Mouse (Mus musculus): ENCODE results near the gene Ttll13. TPM values are rescaled to one million over a fixed set of nuclear protein-coding genes. Genes with fewer than 3 reads are reported as not detected.

The Ttll13 gene
- polyA plus RNA-seq (2012; rRNA removed) = 1.2 and 1.3 TPM in 2 replicates

GRCm38 (mm10) chr7:80246148-80246721 is at the start of gene Ttll13:
Gene Ttll13, plus strand, starts transcription at chr7:80246376.

GRCm38 (mm10) chr7:80232489-80233029 is 13.6 kb upstream of the Ttll13 start, which contains the start of the genes Cib1 and Gdpgp1:
Gene Cib1, minus strand, starts transcription at chr7:80232813.
Gene Gdpgp1, plus strand, starts transcription at chr7:80232865.

GRCm38 (mm10) chr7:80260625-80261371 is 14.6 kb downstream of the Ttll13 start, which contains the start of gene Ngrn:
Gene Ngrn, plus strand, starts transcription at chr7:80261215.

GRCm38 (mm10) chr7:80268897-80269750 is 22.9 kb downstream of the Ttll13 start, which contains the start of gene Vps33b:
Gene Vps33b, plus strand, starts transcription at chr7:80269649.

GRCm38 (mm10) chr7:80294062-80294763 is 48.0 kb downstream of the Ttll13 start, which contains the start of gene Prc1:
Gene Prc1, plus strand, starts transcription at chr7:80294450.

Other genes starting within 250 kb of the Ttll13 start
- 35.9 and 41.9 TPM in 2 replicates for gene Zfp710, start 221.6 kb upstream of the Ttll13 start, polyA plus RNA-seq (2012; rRNA removed)
- 201 and 250 TPM in 2 replicates for gene Idh2, start 131.0 kb upstream of the Ttll13 start, polyA plus RNA-seq (2012; rRNA removed)
- 60.8 and 62.2 TPM in 2 replicates for gene Sema4b, start 59.5 kb upstream of the Ttll13 start, polyA plus RNA-seq (2012; rRNA removed)
- 93.4 and 103 TPM in 2 replicates for gene Cib1, start 13.6 kb upstream of the Ttll13 start, polyA plus RNA-seq (2012; rRNA removed)
- gene Gdpgp1, start 13.5 kb upstream of the Ttll13 start, polyA plus RNA-seq (2012; rRNA removed) = 2.4 and 2.7 TPM in 2 replicates
- gene Ngrn, start 14.8 kb downstream of the Ttll13 start, polyA plus RNA-seq (2012; rRNA removed) = 25.8 and 29.8 TPM in 2 replicates
- gene Vps33b, start 23.3 kb downstream of the Ttll13 start, polyA plus RNA-seq (2012; rRNA removed) = 8.8 and 13.5 TPM in 2 replicates
- 18.5 and 34.2 TPM in 2 replicates for gene Prc1, start 48.1 kb downstream of the Ttll13 start, polyA plus RNA-seq (2012; rRNA removed)
- 15.9 and 19.6 TPM in 2 replicates for gene Rccd1, start 78.1 kb downstream of the Ttll13 start, polyA plus RNA-seq (2012; rRNA removed)
- 126 and 132 TPM in 2 replicates for gene Unc45a, start 94.6 kb downstream of the Ttll13 start, polyA plus RNA-seq (2012; rRNA removed)
- gene Hddc3, start 96.7 kb downstream of the Ttll13 start, polyA plus RNA-seq (2012; rRNA removed) = 34.4 and 38.4 TPM in 2 replicates
- gene Man2a2, start 125.0 kb downstream of the Ttll13 start, polyA plus RNA-seq (2012; rRNA removed) = 155 and 175 TPM in 2 replicates
- gene Fes, start 141.6 kb downstream of the Ttll13 start, polyA plus RNA-seq (2012; rRNA removed) = 20.7 and 30.8 TPM in 2 replicates
- 154 and 156 TPM in 2 replicates for gene Furin, start 159.1 kb downstream of the Ttll13 start, polyA plus RNA-seq (2012; rRNA removed)

All from ovary, adult 2 months (tissue).